Mouse (Mus musculus): ENCODE measurements at regions not wholly inside any gene's neighbourhood (a gene's known extent, or its start where the extent isn't known, plus 50 kb on each side); places are given as distances from the start of the nearest gene placed in this dataset.
"Not testable (repeated sequence)": the region's sequence is repeated elsewhere in the genome, so short reads cannot be mapped to it uniquely, and the experiment has no call there.

GRCm38 (mm10) chr15:37102035-37102555 is 94.5 kb upstream of the Zfp706 start:
- no peak for DNase-seq (ENCODE audit: low spot score in 2 of 2)

DNA sequence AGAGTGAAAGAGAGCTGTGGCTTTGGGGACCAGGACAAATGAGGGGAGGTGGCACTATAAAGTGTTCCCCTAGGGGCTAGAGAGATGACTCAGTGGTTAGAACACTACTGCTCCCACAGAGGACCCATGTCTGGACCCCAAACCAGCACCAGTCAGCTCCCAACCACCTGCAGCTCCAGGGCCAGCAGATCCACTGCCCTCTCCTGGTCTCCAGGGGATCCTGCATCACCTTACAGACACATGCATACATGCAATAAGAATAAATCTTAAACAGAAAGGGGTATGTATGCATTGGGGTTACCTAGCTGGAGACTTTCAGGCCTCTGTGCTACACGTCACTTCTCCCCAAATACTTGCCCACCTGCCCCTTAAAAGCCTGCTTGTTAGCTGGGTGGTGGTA is 93.8 kb upstream of the Zfp706 start:
- no peak for DNase-seq (ENCODE audit: low spot score in 2 of 2)

- DNase-seq (ENCODE audit: low spot score in 2 of 2) = no peak
These were observed 93.3 kb upstream of the Zfp706 start for GRCm38 (mm10) chr15:37100767-37101288.

GRCm38 (mm10) chr15:37099927-37100766 is 92.6 kb upstream of the Zfp706 start:
- DNase-seq (ENCODE audit: low spot score in 2 of 2) = peak; percentile 45 to 60

GRCm38 (mm10) chr15:37099176-37099575 is 91.6 kb upstream of the Zfp706 start:
- no peak for DNase-seq (ENCODE audit: low spot score in 2 of 2)

DNA sequence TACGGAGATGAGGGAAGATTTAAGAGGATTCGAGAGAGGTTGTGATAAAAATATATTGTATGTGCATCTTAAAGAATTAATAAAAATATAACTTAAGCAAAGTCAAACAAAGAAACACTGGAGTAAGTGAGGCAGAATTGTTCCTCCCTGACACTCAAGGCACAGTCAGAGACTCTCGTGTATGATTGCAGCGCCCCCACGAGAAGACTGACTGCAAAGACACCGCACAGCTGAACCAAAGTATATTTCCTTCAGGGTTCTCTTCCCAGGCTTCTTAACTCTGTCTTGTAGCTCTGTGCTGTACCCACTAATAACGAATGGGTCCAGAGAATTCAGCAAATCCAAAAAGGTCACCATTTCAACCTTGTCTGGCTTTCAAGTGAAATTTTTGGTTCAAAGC is 89.9 kb upstream of the Zfp706 start:
- DNase-seq (ENCODE audit: low spot score in 2 of 2) = no peak

GRCm38 (mm10) chr15:37091171-37091570 is 83.6 kb upstream of the Zfp706 start:
- not testable (repeated sequence) for DNase-seq (ENCODE audit: low spot score in 2 of 2)

GRCm38 (mm10) chr15:37083726-37084125 is 76.2 kb upstream of the Zfp706 start:
- DNase-seq (ENCODE audit: low spot score in 2 of 2) = no peak

GRCm38 (mm10) chr15:37081836-37082235 is 74.3 kb upstream of the Zfp706 start:
- DNase-seq (ENCODE audit: low spot score in 2 of 2) = no peak

DNA sequence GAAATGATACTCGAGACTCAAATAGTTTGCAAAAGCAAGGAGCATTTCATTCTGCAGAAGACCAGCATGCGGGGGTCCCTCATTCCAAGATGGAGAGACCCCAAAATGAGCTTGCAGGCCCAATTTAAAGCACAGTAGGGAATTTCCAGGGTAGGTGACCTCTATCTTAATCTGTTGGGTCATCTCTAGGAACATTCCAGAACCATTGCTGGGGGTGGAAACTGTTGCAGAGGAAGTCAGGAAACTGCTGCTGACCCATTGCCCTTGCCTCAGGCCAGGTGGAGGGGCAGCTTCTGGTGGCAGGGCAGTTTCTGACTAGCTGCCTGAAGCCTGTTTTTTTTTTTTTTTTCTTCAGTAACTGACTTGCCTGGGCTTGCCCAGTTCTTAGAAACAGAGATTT is 73.4 kb upstream of the Zfp706 start:
- no peak for DNase-seq (ENCODE audit: low spot score in 2 of 2)

GRCm38 (mm10) chr15:37080395-37080794 is 72.8 kb upstream of the Zfp706 start:
- DNase-seq (ENCODE audit: low spot score in 2 of 2) = no peak

DNA sequence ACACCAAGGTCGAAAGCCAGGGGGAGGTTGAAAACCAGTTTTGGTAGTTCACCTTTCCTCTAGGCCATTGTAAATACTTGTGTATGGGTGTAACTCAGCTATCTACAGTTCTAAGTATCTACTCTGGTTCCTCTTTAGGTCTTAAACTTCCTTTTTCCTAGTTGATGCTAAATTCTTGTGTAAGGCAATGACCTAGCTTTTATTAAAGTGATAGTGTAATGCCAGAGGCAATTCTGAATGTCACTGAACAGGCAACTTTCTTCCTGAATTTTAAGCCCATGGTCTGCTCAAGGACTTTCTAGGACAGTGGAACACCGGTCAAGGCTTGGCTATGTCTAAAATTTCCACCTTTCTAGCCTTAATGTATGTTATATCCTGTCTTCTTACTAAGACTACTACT is 66.6 kb upstream of the Zfp706 start:
- DNase-seq (ENCODE audit: low spot score in 2 of 2) = not testable (repeated sequence)

DNA sequence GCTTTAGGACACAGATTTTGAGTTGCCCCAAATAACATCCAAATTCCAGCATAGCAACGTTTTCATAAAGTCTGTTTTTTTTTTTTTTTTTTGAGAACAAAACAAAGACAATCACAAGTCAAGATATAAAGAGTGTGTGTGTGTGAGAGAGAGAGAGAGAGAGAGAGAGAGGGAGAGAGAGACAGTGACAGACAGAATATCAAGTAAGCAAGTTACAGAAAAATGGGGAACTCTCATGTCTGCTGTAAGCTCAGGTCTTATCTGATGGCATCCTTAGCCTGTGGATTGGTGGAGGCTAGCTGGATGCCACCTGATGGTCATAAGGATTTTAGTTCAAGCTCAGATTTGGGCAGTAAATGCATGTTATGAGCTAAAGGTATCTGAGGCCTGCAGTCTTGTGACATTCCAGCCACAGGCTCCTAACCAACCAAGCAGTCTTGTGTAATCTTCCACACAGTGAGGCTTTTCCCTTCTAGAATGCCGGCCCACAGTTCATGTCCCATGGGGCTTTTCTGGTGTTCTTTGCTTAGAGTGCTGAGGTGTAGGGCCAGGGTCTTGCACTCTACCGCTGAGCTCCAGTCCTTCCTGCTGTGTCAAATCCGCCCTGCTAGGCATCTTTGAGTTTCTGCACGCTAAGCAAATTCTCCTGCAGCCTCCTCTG is 64.8 kb upstream of the Zfp706 start:
- DNase-seq (ENCODE audit: low spot score in 2 of 2) = no peak

GRCm38 (mm10) chr15:37070188-37070587 is 62.6 kb upstream of the Zfp706 start:
- no peak for DNase-seq (ENCODE audit: low spot score in 2 of 2)

DNA sequence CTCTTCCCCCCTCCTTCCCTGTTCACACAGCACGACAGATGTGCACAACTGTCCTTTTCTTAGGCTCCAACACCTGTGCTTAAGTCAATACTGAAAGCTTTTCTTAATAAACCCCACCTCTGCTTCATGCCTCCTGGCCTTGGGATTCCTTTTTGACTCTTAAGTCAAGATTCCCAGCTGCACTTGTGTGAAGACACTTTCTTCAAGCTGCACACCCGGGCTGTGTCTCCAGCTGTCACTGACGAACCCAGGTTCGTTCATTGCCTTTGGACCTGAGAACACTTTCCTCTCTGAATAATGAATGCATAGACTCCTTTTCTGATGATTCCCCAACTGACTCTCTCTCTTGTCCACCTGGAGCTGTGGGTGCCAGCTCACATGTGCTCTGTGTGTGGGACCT is 59.8 kb upstream of the Zfp706 start:
- DNase-seq (ENCODE audit: low spot score in 2 of 2) = no peak

DNA sequence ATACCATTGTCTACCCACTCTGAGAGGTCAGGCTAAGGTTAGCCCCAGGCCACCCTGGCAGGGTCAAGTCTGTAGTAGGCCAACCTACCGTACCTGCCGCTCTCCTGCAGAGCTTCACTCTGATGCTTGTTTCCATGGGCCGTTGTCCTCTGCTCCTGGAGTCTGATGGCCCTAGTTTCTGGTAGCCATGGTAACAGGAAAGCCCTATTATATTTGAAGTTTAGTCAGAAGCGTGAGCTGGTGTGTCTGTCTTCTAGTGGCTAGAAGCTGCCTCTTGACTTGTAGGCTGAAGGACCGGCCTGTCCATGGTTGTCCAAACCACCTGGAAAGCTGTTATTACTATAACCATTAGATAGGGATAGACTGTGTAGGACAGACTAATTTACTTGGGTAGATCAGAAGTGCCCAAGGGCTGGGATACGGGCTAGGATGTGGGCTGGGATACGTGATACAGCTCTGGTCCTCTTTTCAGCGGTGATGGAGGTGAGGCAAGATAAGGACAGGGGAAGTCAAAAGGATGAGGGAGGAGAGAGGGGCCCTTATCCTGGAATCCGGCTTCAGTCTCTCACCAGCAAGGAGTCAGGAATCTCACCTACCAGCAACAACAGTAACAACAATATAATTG is 58.5 kb upstream of the Zfp706 start:
- no peak for DNase-seq (ENCODE audit: low spot score in 2 of 2)

DNA sequence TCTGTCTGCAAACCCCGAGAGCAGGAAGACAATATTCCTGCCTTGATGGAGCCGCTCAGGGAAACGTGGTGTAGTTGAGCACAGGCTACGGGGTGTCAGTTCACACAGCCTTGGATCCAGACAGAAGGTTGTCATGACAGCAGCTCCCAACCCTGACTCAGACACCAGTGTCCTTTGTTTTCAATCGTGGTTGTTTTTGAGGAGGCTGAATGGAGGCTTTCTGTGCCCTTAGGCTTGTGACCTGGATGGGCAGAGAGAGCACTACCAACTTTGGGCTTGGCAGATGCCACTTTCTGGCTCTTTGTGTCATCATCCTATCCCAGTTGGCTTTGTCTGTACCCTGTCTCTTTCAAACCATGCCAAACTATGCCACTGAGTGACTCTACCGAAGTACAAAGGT is 57.8 kb upstream of the Zfp706 start:
- DNase-seq (ENCODE audit: low spot score in 2 of 2) = no peak

GRCm38 (mm10) chr15:37063781-37064383 is 56.3 kb upstream of the Zfp706 start:
- peak in 1 of 2 experiments; percentile 8 for DNase-seq (ENCODE audit: low spot score in 2 of 2)

DNA sequence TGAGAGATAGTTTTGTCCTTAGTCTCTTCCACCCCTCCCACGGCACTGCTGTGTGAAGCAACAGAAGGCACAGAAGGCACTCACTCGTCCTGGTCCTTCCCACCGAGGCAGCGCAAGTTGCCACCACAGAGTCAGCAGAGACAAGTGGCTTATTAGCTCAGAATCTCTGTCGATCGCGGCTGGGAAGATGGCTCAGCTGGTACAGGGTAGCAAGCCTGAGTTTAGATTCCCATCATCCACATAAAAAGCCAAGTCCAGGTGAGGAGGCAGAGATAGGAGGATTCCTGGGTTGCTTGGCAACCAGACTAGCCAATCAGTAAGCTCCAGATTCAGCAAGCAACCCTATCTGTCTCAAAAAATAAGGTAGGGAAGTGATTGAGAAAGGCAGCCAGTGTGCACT is 55.0 kb upstream of the Zfp706 start:
- peak in 1 of 2 experiments; percentile 29 for DNase-seq (ENCODE audit: low spot score in 2 of 2)

- DNase-seq (ENCODE audit: low spot score in 2 of 2) = peak in 1 of 2 experiments; percentile 9
These were observed 53.9 kb upstream of the Zfp706 start for GRCm38 (mm10) chr15:37061501-37061900.

GRCm38 (mm10) chr15:37060831-37061230 is 53.3 kb upstream of the Zfp706 start:
- DNase-seq (ENCODE audit: low spot score in 2 of 2) = peak in 1 of 2 experiments; percentile 7

Data from layer of hippocampus, postnatal 10 days (tissue).